Mouse (Mus musculus): ENCODE results near the gene Olfr547. TPM values are rescaled to one million over a fixed set of nuclear protein-coding genes. Genes with fewer than 3 reads are reported as not detected.

Olfr547 gene
- polyA plus RNA-seq, 1 experiment from 2014 or later, result not detected

DNA sequence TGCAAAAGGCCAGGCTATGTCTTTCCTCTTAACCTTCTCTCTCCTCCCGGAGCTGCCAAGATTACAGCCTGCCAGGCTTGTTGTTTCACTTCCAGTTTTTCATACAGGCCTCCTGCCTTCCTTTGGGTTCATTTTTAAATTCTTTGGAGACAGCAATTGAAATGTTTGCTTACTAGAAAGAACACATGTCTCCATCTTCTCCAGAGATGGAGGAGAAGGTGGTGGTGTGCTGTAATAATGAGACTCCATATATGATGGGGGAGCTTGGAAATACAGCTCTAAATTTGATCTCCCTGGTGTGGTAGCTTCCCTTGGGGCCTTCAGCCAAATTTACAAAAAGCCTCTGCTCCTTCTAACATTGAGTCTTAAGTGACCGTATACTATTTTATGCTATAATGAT is 6.0 kb downstream of the Olfr547 start, which contains the start of gene Olfr548-ps1:
Gene Olfr548-ps1, plus strand, starts transcription at position 301 of the 400 bp plus-strand sequence.
- no peaks in the 10 kb centered on the region for H3K9me3 ChIP-seq (ENCODE audit: control insufficient read depth, low read length)
- no peak for DNase-seq (ENCODE audit: low spot score)
- no peak for ATAC-seq (ENCODE audit: low read depth)
- 80% methylated on average over 2 of the region's 2 CpGs for WGBS
- H3K27me3 ChIP-seq (replicated peaks; ENCODE audit: control insufficient read depth, insufficient read depth, low read length), result no peaks in the 10 kb centered on the region
- H3K27ac ChIP-seq (replicated peaks; ENCODE audit: low read depth, low read length), result no peak within 1 kb of the TSS
- no peaks in the 10 kb centered on the region for H3K36me3 ChIP-seq (ENCODE audit: control insufficient read depth, insufficient read depth, low read length)
- no peaks in the 10 kb centered on the region for H3K4me1 ChIP-seq (ENCODE audit: control insufficient read depth, insufficient read depth, low read length)
- no peak within 1 kb of the TSS for H3K4me3 ChIP-seq (ENCODE audit: low read depth, low read length)
- H3K9ac ChIP-seq (ENCODE audit: low read depth, low read length), result no peak within 1 kb of the TSS
- H3K4me2 ChIP-seq (ENCODE audit: low read depth, low read length), result no peak within 1 kb of the TSS

GRCm38 (mm10) chr7:102541251-102541650 is 6.7 kb downstream of the Olfr547 start:
- WGBS, result 65% methylated on average over 3 of the region's 3 CpGs
- DNase-seq (ENCODE audit: low spot score), result no peak
- no peaks in the 10 kb centered on the region for H3K9me3 ChIP-seq (ENCODE audit: control insufficient read depth, low read length)
- H3K9ac ChIP-seq (ENCODE audit: low read depth, low read length), result no peak overlapping the region
- no peak overlapping the region for H3K4me2 ChIP-seq (ENCODE audit: low read depth, low read length)
- no peak overlapping the region for H3K4me3 ChIP-seq (ENCODE audit: low read depth, low read length)
- no peak overlapping the region for H3K27ac ChIP-seq (replicated peaks; ENCODE audit: low read depth, low read length)
- H3K36me3 ChIP-seq (ENCODE audit: control insufficient read depth, insufficient read depth, low read length), result no peaks in the 10 kb centered on the region
- no peaks in the 10 kb centered on the region for H3K27me3 ChIP-seq (replicated peaks; ENCODE audit: control insufficient read depth, insufficient read depth, low read length)
- ATAC-seq (ENCODE audit: low read depth), result no peak
- H3K4me1 ChIP-seq (ENCODE audit: control insufficient read depth, insufficient read depth, low read length), result no peaks in the 10 kb centered on the region

GRCm38 (mm10) chr7:102549570-102549969 is 15.0 kb downstream of the Olfr547 start, which contains the start of gene Olfr549:
Olfr549 (plus strand) TSS chr7:102549870.
- Histone ChIP-seq H3K9me3 (ENCODE audit: control insufficient read depth, low read length) (no peaks in the 10 kb centered on the region), H3K27me3 (replicated peaks; ENCODE audit: control insufficient read depth, insufficient read depth, low read length) (no peaks in the 10 kb centered on the region), H3K4me2 (ENCODE audit: low read depth, low read length) (no peak within 1 kb of the TSS), H3K27ac (replicated peaks; ENCODE audit: low read depth, low read length) (no peak within 1 kb of the TSS), H3K4me1 (ENCODE audit: control insufficient read depth, insufficient read depth, low read length) (no peaks in the 10 kb centered on the region), H3K4me3 (ENCODE audit: low read depth, low read length) (no peak within 1 kb of the TSS), H3K9ac (ENCODE audit: low read depth, low read length) (no peak within 1 kb of the TSS), H3K36me3 (ENCODE audit: control insufficient read depth, insufficient read depth, low read length) (no peaks in the 10 kb centered on the region)
- ATAC-seq (ENCODE audit: low read depth) (no peak), DNase-seq (ENCODE audit: low spot score) (no peak)
- WGBS, result 87% methylated on average over 3 of the region's 3 CpGs

DNA sequence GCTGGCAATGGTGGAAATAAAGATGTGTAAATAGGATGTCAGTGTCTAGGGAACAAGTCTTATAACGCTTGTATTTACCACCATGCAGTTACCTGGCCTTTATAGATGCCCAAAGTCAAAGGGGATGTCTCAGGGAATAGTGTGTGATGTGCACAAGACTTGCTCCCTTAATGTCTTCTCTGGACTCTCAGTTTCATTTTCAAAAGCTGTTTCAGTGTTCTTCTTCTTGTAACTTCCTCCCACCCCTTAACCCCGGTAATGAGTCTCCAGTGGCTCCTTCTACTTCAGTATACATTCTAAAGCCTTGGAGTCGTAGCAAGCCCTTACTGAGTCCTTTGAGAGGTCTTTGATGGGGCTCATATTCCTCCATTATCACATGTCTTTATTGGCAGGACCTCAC is 18.7 kb downstream of the Olfr547 start:
- WGBS, result 70% methylated on average over 3 of the region's 3 CpGs
- no peaks in the 10 kb centered on the region for H3K4me1 ChIP-seq (ENCODE audit: control insufficient read depth, insufficient read depth, low read length)
- H3K4me2 ChIP-seq (ENCODE audit: low read depth, low read length), result no peak overlapping the region
- H3K27me3 ChIP-seq (replicated peaks; ENCODE audit: control insufficient read depth, insufficient read depth, low read length), result no peaks in the 10 kb centered on the region
- no peak for DNase-seq (ENCODE audit: low spot score)
- ATAC-seq (ENCODE audit: low read depth), result no peak
- no peak overlapping the region for H3K4me3 ChIP-seq (ENCODE audit: low read depth, low read length)
- no peaks in the 10 kb centered on the region for H3K36me3 ChIP-seq (ENCODE audit: control insufficient read depth, insufficient read depth, low read length)
- no peak overlapping the region for H3K9ac ChIP-seq (ENCODE audit: low read depth, low read length)
- H3K27ac ChIP-seq (replicated peaks; ENCODE audit: low read depth, low read length), result no peak overlapping the region
- no peaks in the 10 kb centered on the region for H3K9me3 ChIP-seq (ENCODE audit: control insufficient read depth, low read length)

- H3K9me3 ChIP-seq (ENCODE audit: control insufficient read depth, low read length), result no peaks in the 10 kb centered on the region
- no peak within 1 kb of the TSS for H3K27ac ChIP-seq (replicated peaks; ENCODE audit: low read depth, low read length)
- H3K4me1 ChIP-seq (ENCODE audit: control insufficient read depth, insufficient read depth, low read length), result no peaks in the 10 kb centered on the region
- peak; percentile 83 for DNase-seq (ENCODE audit: low spot score)
- peak; percentile 94 for ATAC-seq (ENCODE audit: low read depth)
- no peaks in the 10 kb centered on the region for H3K27me3 ChIP-seq (replicated peaks; ENCODE audit: control insufficient read depth, insufficient read depth, low read length)
- peak within 1 kb of the TSS; percentile 53 for H3K4me2 ChIP-seq (ENCODE audit: low read depth, low read length)
- no peaks in the 10 kb centered on the region for H3K36me3 ChIP-seq (ENCODE audit: control insufficient read depth, insufficient read depth, low read length)
- H3K4me3 ChIP-seq (ENCODE audit: low read depth, low read length), result peak within 1 kb of the TSS; percentile 41
- peak within 1 kb of the TSS; percentile 52 for H3K9ac ChIP-seq (ENCODE audit: low read depth, low read length)
- WGBS, result 20% methylated on average over 10 of the region's 10 CpGs
Measured at GRCm38 (mm10) chr7:102564999-102565997, 30.7 kb downstream of the Olfr547 start, which contains the start of gene Trim21. Trim21 (minus strand) TSS chr7:102565486.

GRCm38 (mm10) chr7:102566219-102566618 is 31.7 kb downstream of the Olfr547 start:
- no peak overlapping the region for H3K4me2 ChIP-seq (ENCODE audit: low read depth, low read length)
- no peaks in the 10 kb centered on the region for H3K27me3 ChIP-seq (replicated peaks; ENCODE audit: control insufficient read depth, insufficient read depth, low read length)
- H3K27ac ChIP-seq (replicated peaks; ENCODE audit: low read depth, low read length), result no peak overlapping the region
- no peaks in the 10 kb centered on the region for H3K36me3 ChIP-seq (ENCODE audit: control insufficient read depth, insufficient read depth, low read length)
- no peak overlapping the region for H3K9ac ChIP-seq (ENCODE audit: low read depth, low read length)
- DNase-seq (ENCODE audit: low spot score) (no peak), ATAC-seq (ENCODE audit: low read depth) (no peak)
- H3K9me3 ChIP-seq (ENCODE audit: control insufficient read depth, low read length), result no peaks in the 10 kb centered on the region
- no peak overlapping the region for H3K4me3 ChIP-seq (ENCODE audit: low read depth, low read length)
- no peaks in the 10 kb centered on the region for H3K4me1 ChIP-seq (ENCODE audit: control insufficient read depth, insufficient read depth, low read length)
- 81% methylated on average over 4 of the region's 4 CpGs for WGBS

DNA sequence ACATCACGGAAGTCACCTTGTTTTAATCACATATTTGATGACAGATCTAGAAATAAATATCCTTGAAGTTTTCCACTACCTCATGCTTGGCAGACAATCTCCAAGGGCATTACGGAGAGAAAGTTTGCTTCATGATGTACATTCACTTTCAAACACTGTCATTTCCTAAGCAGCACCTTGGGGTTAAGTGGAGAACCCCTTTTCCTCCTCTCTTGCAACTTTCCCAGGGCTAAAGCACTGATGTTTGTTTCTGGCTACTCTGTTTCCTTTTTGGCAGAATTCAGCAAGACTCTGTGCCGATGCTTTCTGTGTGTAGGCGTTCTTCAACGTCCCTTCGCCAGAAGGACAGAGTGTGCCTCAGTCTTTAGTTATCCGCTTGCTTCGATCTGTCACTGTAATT is 36.6 kb downstream of the Olfr547 start, which contains the start of gene Olfr550:
Gene Olfr550, plus strand, starts transcription at position 301 of the 400 bp plus-strand sequence.
- Histone ChIP-seq H3K36me3 (ENCODE audit: control insufficient read depth, insufficient read depth, low read length) (no peaks in the 10 kb centered on the region), H3K4me1 (ENCODE audit: control insufficient read depth, insufficient read depth, low read length) (no peaks in the 10 kb centered on the region), H3K4me3 (ENCODE audit: low read depth, low read length) (no peak within 1 kb of the TSS), H3K4me2 (ENCODE audit: low read depth, low read length) (no peak within 1 kb of the TSS), H3K9me3 (ENCODE audit: control insufficient read depth, low read length) (no peaks in the 10 kb centered on the region), H3K9ac (ENCODE audit: low read depth, low read length) (no peak within 1 kb of the TSS), H3K27me3 (replicated peaks; ENCODE audit: control insufficient read depth, insufficient read depth, low read length) (no peaks in the 10 kb centered on the region), H3K27ac (replicated peaks; ENCODE audit: low read depth, low read length) (no peak within 1 kb of the TSS)
- ATAC-seq (ENCODE audit: low read depth) (no peak), DNase-seq (ENCODE audit: low spot score) (no peak)
- WGBS, result 87% methylated on average over 8 of the region's 8 CpGs

DNA sequence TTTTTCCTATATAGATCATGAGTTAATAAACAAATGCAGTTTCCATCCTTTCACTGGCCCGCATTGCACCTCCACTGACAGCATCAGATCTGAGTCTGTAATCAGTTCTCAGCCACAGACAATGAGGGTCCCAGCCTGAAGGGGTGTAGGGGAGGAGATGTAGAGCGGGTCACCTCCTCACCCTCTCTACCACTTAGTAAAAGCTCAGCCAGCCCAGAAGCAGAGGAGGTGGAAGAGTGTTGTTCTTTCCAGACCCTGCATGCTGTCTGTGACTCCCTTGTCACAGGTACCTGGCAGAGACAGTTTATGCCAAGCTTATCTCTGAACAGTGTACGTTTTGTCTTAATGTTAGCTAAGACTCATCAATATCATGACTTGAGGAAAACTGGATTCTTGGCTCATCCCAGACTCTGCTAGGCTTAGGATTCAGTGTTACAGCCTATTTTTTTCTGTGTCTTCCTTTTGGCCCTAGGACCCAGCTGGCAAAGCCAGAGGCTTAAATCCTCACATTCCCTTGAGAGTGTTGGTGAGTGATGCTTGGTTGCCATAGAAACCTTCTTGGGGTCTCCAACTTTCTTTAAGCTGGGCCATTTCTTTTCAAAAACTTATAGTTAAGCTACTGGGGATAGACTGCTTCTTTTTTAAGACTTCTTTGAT is 38.8 kb downstream of the Olfr547 start:
- WGBS, result 77% methylated on average over 3 of the region's 3 CpGs
- Histone ChIP-seq H3K27ac (replicated peaks; ENCODE audit: low read depth, low read length) (no peak overlapping the region), H3K4me3 (ENCODE audit: low read depth, low read length) (no peak overlapping the region), H3K4me1 (ENCODE audit: control insufficient read depth, insufficient read depth, low read length) (no peaks in the 10 kb centered on the region), H3K36me3 (ENCODE audit: control insufficient read depth, insufficient read depth, low read length) (no peaks in the 10 kb centered on the region), H3K4me2 (ENCODE audit: low read depth, low read length) (no peak overlapping the region), H3K9me3 (ENCODE audit: control insufficient read depth, low read length) (no peaks in the 10 kb centered on the region), H3K27me3 (replicated peaks; ENCODE audit: control insufficient read depth, insufficient read depth, low read length) (no peaks in the 10 kb centered on the region), H3K9ac (ENCODE audit: low read depth, low read length) (no peak overlapping the region)
- DNase-seq (ENCODE audit: low spot score), result no peak
- no peak for ATAC-seq (ENCODE audit: low read depth)
